Mouse (Mus musculus) embryonic facial prominence, embryonic 12.5 days (tissue): ENCODE data around the gene Xrcc1. TPM values are rescaled to one million over a fixed set of nuclear protein-coding genes. Genes with fewer than 3 reads are reported as not detected.
"Not testable (repeated sequence)": the region's sequence is repeated elsewhere in the genome, so short reads cannot be mapped to it uniquely, and the experiment has no call there.

Source experiments
- ATAC-seq: fragments of 200-750 bp; cut with Nextera tagmentation; 2 replicates; pipeline ENCODE4 v1.8.0; 2017; ENCODE audit not compliant: insufficient number of reproducible peaks, insufficient read depth, low FRiP score, low TSS enrichment
- H3K27ac ChIP-seq: fragments of 300-500 bp; sonication (generic); 2 replicates; pipeline ENCODE4 v1.5.1; 2016; ENCODE audit warnings: mild to moderate bottlenecking
- H3K27me3 ChIP-seq: fragments of 300-500 bp; sonication (generic); 2 replicates; pipeline ENCODE4 v1.6.1; 2016; ENCODE audit warnings: mild to moderate bottlenecking, moderate library complexity
- H3K36me3 ChIP-seq: fragments of 300-500 bp; sonication (generic); 2 replicates; pipeline ENCODE4 v1.6.1; 2016; ENCODE audit warnings: mild to moderate bottlenecking
- H3K4me1 ChIP-seq: fragments of 300-500 bp; sonication (generic); 2 replicates; pipeline ENCODE4 v1.6.1; 2016
- H3K4me2 ChIP-seq: fragments of 300-500 bp; sonication (generic); replicated peaks from 2 replicates; pipeline ENCODE4 v1.6.1; 2016; ENCODE audit warnings: mild to moderate bottlenecking, moderate library complexity
- H3K4me3 ChIP-seq: fragments of 300-500 bp; sonication (generic); 2 replicates; pipeline ENCODE4 v1.5.1; 2016; ENCODE audit warnings: mild to moderate bottlenecking
- H3K9ac ChIP-seq: fragments of 300-500 bp; sonication (generic); 2 replicates; pipeline ENCODE4 v1.6.1; 2016; ENCODE audit warnings: mild to moderate bottlenecking, moderate library complexity
- H3K9me3 ChIP-seq: fragments of 300-500 bp; sonication (generic); 2 replicates; pipeline ENCODE4 v1.6.1; 2016; ENCODE audit warnings: mild to moderate bottlenecking, moderate library complexity
- WGBS: fragments of 180-500 bp; shearing (Covaris S2); methylation state at CpG from one replicate; pipeline ENCODE4 v1.1.7; 2016; 5-methylcytosine and 5-hydroxymethylcytosine counted together
- polyA plus RNA-seq: library from polyadenylated mRNA; unstranded; fragments of >200 nt; fragmentation: Nextera tagmentation; extraction: Ambion mirVana; gene quantifications from 2 replicates; pipeline ENCODE4 v1.2.1, GENCODE M21; 2016

Gene Xrcc1
- polyA plus RNA-seq, 1 experiment from 2014 or later = 117 TPM

DNA sequence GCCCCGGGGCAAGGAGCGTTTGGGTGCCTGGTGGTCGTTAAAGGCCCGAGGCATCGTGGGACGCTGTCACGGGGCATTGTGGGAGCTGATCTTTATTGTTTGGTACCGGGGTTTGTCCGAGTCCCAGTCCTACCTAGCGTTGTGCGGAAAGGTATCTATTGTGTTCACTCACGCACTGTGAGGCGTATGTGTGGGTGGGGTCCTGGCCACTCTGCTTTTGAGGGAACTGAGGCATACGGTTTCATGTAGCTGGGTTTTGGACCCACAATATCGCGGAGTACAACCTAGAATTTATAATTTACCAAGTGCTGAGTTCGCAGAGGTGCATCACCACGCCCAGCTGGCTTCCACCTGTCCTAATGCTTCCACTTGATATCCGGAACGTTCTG, 38.4 kb upstream of the Xrcc1 start:
- Histone ChIP-seq H3K27ac (peak overlapping the region; percentile 99), H3K4me2 (peak overlapping the region; percentile 78), H3K9ac (peak overlapping the region; percentile 93), H3K4me3 (peak overlapping the region; percentile 69), H3K9me3 (no peaks in the 10 kb centered on the region), H3K4me1 (peaks cover 25% of the 10 kb centered on the region), H3K36me3 (peaks cover 21% of the 10 kb centered on the region), H3K27me3 (0 out of 2 replicates have a peak, but pooled peaks cover 8% of the 10 kb centered on the region)
- WGBS = 2% methylated on average over 20 of the region's 20 CpGs
- ATAC-seq = no peak; the same call in 1 of the 2 replicates

DNA sequence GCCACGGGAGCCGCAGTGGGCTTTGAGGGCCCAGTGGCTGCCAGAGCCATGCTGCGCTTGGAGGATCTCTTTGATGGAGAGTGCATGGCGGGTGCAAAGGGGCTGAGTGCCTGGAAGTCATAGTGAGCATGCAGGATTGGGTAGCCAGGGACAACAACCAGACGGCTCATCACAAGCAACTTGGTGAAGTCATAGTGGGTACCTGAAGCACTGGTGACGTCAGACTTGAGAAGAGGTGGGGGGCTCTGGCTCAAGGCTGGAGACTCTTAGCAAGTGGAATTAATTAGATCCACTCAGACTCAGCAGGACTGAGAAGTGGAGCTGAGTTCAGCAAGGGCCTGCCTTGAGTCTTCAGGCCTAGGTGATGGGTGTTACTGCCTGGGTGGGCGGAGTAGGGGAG, 33.7 kb upstream of the Xrcc1 start, which contains the start of gene AC161166.1:
TSS of gene AC161166.1 (minus strand) at position 101 of the 400 bp plus-strand sequence.
- Histone ChIP-seq H3K27ac (no peak within 1 kb of the TSS), H3K4me1 (peaks cover 8% of the 10 kb centered on the region; the same call in 1 of the 2 replicates), H3K36me3 (peaks cover 60% of the 10 kb centered on the region), H3K27me3 (no peaks in the 10 kb centered on the region), H3K4me3 (no peak within 1 kb of the TSS), H3K9ac (no peak within 1 kb of the TSS), H3K4me2 (no peak within 1 kb of the TSS), H3K9me3 (no peaks in the 10 kb centered on the region)
- 89% methylated on average over 7 of the region's 7 CpGs for WGBS
- no peak for ATAC-seq

DNA sequence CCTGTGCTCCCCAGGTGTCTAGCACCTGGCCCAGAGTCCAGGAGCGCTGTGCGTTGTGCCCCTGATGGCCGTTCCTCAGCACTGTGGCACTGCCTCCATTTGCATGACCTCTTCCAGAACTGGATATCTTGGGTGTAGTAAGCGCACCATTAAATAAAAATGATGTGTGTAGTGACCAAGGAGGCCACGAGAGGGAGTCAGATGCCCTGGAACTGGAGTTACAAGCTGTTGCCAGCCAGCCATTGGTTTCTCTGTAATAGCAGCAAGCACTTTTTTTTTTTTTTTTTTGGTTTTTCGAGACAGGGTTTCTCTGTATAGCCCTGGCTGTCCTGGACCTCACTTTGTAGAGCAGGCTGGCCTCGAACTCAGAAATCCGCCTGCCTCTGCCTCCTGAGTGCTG, 29.8 kb upstream of the Xrcc1 start:
- not testable (repeated sequence) for H3K4me2 ChIP-seq, H3K27me3 ChIP-seq, H3K27ac ChIP-seq, ATAC-seq, H3K9ac ChIP-seq, H3K4me3 ChIP-seq, H3K9me3 ChIP-seq, H3K4me1 ChIP-seq
- peaks cover 56% of the 10 kb centered on the region for H3K36me3 ChIP-seq
- 64% methylated on average over 8 of the region's 8 CpGs for whole genome bisulfite sequencing

DNA sequence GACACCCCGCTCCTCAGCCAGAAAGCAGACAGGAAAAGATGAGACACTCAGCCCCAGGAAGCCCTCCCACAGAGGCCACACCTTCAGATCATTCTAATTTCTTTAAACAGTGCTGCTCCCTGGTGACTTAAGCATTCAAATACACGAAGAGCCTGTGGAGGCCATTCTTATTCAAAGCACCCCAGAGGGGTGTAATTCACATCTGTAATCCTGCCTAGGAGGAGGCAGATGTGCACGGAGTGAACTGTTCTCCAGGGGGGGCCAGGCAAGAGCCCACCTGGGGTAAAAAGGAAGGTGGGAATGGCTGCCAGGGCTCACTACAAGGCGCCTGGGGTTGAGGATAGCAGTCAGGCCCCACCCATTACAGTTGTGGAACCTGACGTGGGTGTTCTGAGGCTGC, 29.0 kb upstream of the Xrcc1 start:
- Histone ChIP-seq H3K9me3 (no peaks in the 10 kb centered on the region), H3K4me3 (no peak overlapping the region), H3K27me3 (no peaks in the 10 kb centered on the region), H3K4me1 (no peaks in the 10 kb centered on the region), H3K4me2 (no peak overlapping the region), H3K9ac (no peak overlapping the region), H3K27ac (no peak overlapping the region), H3K36me3 (peaks cover 49% of the 10 kb centered on the region)
- ATAC-seq = no peak
- WGBS = 47% methylated on average over 5 of the region's 5 CpGs

DNA sequence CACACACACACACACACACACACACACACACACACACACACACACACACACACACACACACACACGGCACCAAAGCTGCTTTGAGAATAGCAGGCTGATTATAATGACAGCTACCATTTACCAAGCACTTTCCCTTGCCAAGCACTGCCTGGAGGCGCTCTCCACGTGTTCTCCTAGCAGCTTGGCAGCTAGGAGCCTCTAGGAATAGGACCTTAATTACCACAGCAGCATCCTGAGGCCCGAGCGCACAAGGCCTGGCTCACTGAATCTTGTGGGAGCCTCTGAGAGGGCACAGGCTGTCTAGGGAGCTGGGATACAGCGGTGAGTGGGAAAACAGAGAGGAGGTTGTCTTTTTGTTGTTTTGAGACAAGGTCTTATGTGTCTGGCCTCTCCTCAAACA, 28.4 kb upstream of the Xrcc1 start:
- H3K36me3 ChIP-seq = peaks cover 43% of the 10 kb centered on the region
- ATAC-seq = no peak
- WGBS = 42% methylated on average over 6 of the region's 6 CpGs

DNA sequence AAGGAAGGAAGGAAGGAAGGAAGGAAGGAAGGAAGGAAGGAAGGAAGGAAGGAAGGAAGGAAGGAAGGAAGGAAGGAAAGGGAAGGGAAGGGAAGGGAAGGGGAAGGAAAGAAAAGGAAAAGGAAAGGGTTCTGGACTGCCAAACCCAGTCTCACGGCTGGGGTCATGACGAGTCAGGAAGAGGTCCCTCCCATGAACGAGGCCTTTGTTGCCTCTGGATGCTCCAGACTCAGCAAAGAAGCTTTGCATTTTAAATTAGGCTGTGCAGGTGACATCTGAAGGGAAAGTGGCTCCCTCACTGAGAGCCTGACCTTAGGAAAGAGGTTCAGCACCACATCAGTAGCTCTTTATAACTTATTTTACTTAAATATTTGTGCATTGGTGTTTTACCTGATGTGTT, 27.0 kb upstream of the Xrcc1 start:
- no peak for ATAC-seq
- no peak overlapping the region for H3K27ac ChIP-seq
- no peak overlapping the region for H3K4me2 ChIP-seq
- 42% methylated on average over 3 of the region's 3 CpGs for WGBS
- peaks cover 32% of the 10 kb centered on the region for H3K36me3 ChIP-seq
- H3K4me1 ChIP-seq = no peaks in the 10 kb centered on the region
- H3K9ac ChIP-seq = no peak overlapping the region
- H3K9me3 ChIP-seq = no peaks in the 10 kb centered on the region
- no peaks in the 10 kb centered on the region for H3K27me3 ChIP-seq
- H3K4me3 ChIP-seq = no peak overlapping the region

More for the DNA sequence above, 28.4 kb upstream of the Xrcc1 start:
- H3K4me3 ChIP-seq = no peak overlapping the region
- H3K9ac ChIP-seq = no peak overlapping the region
- no peak overlapping the region for H3K4me2 ChIP-seq
- H3K9me3 ChIP-seq = no peaks in the 10 kb centered on the region
- H3K27me3 ChIP-seq = no peaks in the 10 kb centered on the region
- no peaks in the 10 kb centered on the region for H3K4me1 ChIP-seq
- no peak overlapping the region for H3K27ac ChIP-seq

DNA sequence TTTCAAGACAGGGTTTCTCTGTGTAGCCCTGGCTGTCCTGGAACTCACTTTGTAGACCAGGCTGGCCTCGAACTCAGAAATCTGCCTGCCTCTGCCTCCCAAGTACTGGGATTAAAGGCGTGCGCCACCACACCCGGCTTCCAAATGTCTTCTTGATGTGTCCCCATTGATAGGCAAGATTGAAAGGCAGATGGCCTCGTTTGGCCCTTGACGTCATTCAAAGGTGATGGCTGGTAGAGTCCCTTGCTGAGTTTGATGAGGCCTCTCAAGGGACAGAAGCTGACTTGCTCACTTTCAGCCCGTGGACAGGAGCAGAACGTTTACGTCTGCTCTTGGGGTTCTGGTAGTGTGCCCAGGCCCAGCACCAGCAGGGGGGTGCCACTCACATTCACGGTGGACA, 26.0 kb upstream of the Xrcc1 start:
- not testable (repeated sequence) for H3K4me2 ChIP-seq, H3K27ac ChIP-seq, H3K9me3 ChIP-seq, H3K9ac ChIP-seq, H3K4me3 ChIP-seq, H3K4me1 ChIP-seq, H3K27me3 ChIP-seq, ATAC-seq
- WGBS = 89% methylated on average over 10 of the region's 10 CpGs
- H3K36me3 ChIP-seq = peaks cover 23% of the 10 kb centered on the region

DNA sequence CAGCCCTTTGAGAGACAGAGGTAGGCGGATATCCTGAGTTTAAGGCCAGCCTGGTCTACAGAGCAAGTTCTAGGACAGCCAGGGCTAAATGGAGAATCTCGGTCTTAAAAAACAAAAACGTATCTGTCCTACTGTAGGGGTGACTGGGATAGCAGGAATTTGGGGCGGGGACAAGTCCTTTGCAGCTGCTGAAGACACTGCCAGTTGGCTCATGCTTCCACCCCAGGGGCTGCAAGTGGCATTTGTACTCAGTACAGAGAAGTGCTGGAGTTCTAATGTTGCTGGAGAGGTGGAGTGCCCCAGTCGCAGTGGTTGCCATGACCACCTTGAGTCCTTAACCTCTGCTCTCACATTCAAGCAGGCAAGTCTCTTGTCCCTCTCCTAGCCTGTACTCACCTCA, 23.3 kb upstream of the Xrcc1 start:
- Histone ChIP-seq H3K36me3 (0 out of 2 replicates have a peak, but pooled peaks cover 4% of the 10 kb centered on the region), H3K4me2 (no peak overlapping the region), H3K27ac (no peak overlapping the region), H3K9me3 (no peaks in the 10 kb centered on the region), H3K27me3 (no peaks in the 10 kb centered on the region), H3K9ac (no peak overlapping the region), H3K4me1 (peaks cover 8% of the 10 kb centered on the region), H3K4me3 (no peak overlapping the region)
- 54% methylated on average over 5 of the region's 5 CpGs for WGBS
- ATAC-seq = no peak

DNA sequence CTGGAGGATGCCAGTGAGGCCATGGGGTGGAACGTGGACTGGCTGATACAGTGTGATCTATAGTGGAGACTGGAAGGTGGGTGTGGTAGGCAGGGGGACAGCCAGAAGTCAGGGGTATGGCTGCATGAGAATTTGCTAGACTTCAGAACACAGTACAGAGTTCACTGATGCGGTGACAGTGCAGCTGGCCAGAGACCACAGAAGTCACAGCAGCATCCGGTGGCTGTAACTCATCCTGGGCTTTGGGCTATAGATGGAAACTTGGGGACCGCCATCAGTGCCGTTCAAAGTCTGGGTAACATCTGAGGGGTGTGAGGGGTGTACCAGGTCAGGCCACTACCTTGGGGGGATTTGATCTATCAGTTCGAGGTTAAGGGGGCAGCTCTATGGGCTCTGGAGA, 22.4 kb upstream of the Xrcc1 start:
- Histone ChIP-seq H3K36me3 (0 out of 2 replicates have a peak, but pooled peaks cover under 1% of the 10 kb centered on the region), H3K9ac (no peak overlapping the region), H3K4me3 (no peak overlapping the region), H3K27me3 (no peaks in the 10 kb centered on the region), H3K4me1 (peaks cover 8% of the 10 kb centered on the region), H3K27ac (no peak overlapping the region), H3K4me2 (no peak overlapping the region), H3K9me3 (no peaks in the 10 kb centered on the region)
- WGBS = 87% methylated on average over 6 of the region's 6 CpGs
- ATAC-seq = no peak

DNA sequence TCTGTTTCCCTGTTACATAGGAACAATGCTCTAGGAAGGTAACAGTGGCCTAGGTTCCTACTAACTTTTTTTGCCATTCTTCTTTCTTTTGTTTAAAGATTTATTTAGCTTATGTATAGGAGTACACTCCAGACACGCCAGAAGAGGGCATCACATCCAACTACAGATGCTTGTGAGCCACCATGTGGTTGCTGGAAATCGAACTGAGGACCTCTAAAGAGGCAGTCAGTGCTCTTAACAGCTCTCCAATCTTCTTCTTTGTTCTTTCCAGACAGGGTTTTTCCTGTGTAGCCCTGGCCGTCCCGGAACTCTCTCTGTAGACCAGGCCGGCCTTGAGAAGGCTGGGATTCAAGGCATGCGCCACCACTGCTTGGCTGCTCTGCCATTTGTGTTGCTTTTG, 21.1 kb upstream of the Xrcc1 start:
- Histone ChIP-seq H3K4me1 (peaks cover 15% of the 10 kb centered on the region), H3K4me3 (no peak overlapping the region), H3K27ac (no peak overlapping the region), H3K27me3 (no peaks in the 10 kb centered on the region), H3K36me3 (no peaks in the 10 kb centered on the region), H3K4me2 (no peak overlapping the region), H3K9me3 (no peaks in the 10 kb centered on the region), H3K9ac (no peak overlapping the region)
- WGBS = 85% methylated on average over 6 of the region's 6 CpGs
- ATAC-seq = no peak

DNA sequence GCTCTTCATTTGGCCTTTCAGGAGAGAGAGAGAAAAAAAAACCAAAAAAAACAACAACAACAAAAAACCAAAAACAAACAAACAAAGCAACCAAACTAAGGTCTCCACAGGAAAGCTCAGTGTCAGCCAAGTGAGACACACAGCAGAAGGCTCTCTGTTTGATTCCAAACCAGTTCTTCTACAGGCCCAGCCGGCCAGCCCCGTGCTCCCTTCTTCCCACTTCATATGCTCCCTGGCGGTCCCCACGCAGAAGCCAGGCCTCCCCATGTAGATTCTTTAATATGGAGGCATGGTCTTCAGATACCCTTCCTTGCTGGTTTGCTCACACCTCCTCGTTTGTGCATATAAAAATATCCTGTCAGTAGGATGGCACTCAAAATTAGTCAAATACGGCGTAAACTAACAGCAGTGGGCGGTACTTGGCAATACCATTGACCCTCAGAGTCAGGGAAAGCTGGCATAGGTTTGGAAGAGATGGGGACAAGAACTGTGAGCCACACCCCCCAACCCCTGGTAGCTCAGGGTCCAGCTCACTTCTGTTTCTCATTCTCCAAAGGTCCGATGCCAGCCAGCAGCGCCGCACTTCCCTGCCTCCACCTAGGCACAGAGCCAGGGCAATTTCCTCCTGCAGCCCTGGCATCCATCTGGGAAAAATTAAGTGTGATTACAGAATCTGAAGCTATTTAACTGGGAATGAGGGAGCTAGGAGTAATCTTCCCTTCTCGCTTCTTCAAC, 20.2 kb upstream of the Xrcc1 start:
- Histone ChIP-seq H3K9ac (no peak overlapping the region), H3K36me3 (no peaks in the 10 kb centered on the region), H3K27ac (no peak overlapping the region), H3K27me3 (no peaks in the 10 kb centered on the region), H3K4me3 (no peak overlapping the region), H3K9me3 (no peaks in the 10 kb centered on the region), H3K4me2 (0 out of 2 replicates have a peak overlapping the region, but pooled peaks have one; percentile 5), H3K4me1 (peaks cover 15% of the 10 kb centered on the region)
- 77% methylated on average over 12 of the region's 12 CpGs for WGBS
- ATAC-seq = no peak

DNA sequence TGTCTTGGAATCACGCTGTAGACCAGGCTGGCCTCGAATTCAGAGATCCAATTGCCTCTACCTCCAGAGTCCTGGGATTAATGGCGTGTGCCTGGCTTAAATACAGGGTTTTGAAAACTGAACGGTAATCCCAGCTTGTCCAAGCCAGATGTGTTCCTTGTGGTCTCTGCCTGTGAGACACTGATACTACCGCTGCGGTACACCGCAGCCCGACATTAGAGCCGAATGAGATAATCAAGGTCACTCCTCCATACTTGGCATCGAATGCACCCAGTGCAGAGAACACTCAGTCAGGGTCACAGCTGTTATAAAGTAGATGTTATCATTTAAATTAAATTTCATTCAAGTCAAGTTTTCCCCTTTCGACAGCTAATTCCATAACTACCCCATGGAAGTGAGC, 17.2 kb upstream of the Xrcc1 start:
- Histone ChIP-seq H3K27me3 (peaks cover 8% of the 10 kb centered on the region), H3K27ac (no peak overlapping the region), H3K4me2 (no peak overlapping the region), H3K9me3 (no peaks in the 10 kb centered on the region), H3K9ac (no peak overlapping the region), H3K4me1 (peaks cover 34% of the 10 kb centered on the region), H3K4me3 (no peak overlapping the region), H3K36me3 (peaks cover 9% of the 10 kb centered on the region)
- 85% methylated on average over 11 of the region's 11 CpGs for WGBS
- no peak for ATAC-seq
